Mouse (Mus musculus) forebrain, embryonic 15.5 days (tissue): Measurements from ENCODE around the gene Znrf2. TPM values are rescaled to one million over a fixed set of nuclear protein-coding genes. Genes with fewer than 3 reads are reported as not detected.

Experiments
- ATAC-seq: fragments of 200-750 bp; cut with Nextera tagmentation; replicated peaks from 2 replicates; pipeline ENCODE4 v1.8.0; 2017; ENCODE audit warnings: mild to moderate bottlenecking, moderate TSS enrichment, moderate library complexity
- H3K27ac ChIP-seq: fragments of 300-500 bp; sonication (generic); replicated peaks from 2 replicates; pipeline ENCODE4 v1.5.1; 2015; ENCODE audit warnings: mild to moderate bottlenecking, inconsistent platforms
- H3K27me3 ChIP-seq: fragments of 300-500 bp; sonication (generic); 2 replicates; pipeline ENCODE4 v1.6.1; 2015; ENCODE audit warnings: inconsistent platforms
- H3K36me3 ChIP-seq: fragments of 300-500 bp; sonication (generic); 2 replicates; pipeline ENCODE4 v1.6.1; 2015; ENCODE audit warnings: mild to moderate bottlenecking, inconsistent platforms
- H3K4me1 ChIP-seq: fragments of 300-500 bp; sonication (generic); 2 replicates; pipeline ENCODE4 v1.6.1; 2015; ENCODE audit warnings: inconsistent platforms
- H3K4me2 ChIP-seq: fragments of 300-500 bp; sonication (generic); replicated peaks from 2 replicates; pipeline ENCODE4 v1.6.1; 2015; ENCODE audit warnings: mild to moderate bottlenecking, inconsistent platforms
- H3K4me3 ChIP-seq: fragments of 300-500 bp; sonication (generic); 2 replicates; pipeline ENCODE4 v1.5.1; 2015; ENCODE audit warnings: mild to moderate bottlenecking, inconsistent platforms
- H3K9ac ChIP-seq: fragments of 300-500 bp; sonication (generic); replicated peaks from 2 replicates; pipeline ENCODE4 v1.6.1; 2015; ENCODE audit warnings: mild to moderate bottlenecking, inconsistent platforms
- H3K9me3 ChIP-seq: fragments of 300-500 bp; sonication (generic); 2 replicates; pipeline ENCODE4 v1.6.1; 2016; ENCODE audit warnings: inconsistent platforms
- WGBS: fragments of 180-500 bp; shearing (Covaris S2); methylation state at CpG from one replicate; pipeline ENCODE4 v1.1.7; 2015; ENCODE audit warnings: mixed read lengths; 5-methylcytosine and 5-hydroxymethylcytosine counted together
- polyA plus RNA-seq: library from polyadenylated mRNA; unstranded; fragments of >200 nt; fragmentation: Nextera tagmentation; extraction: Ambion mirVana; gene quantifications from 2 replicates; pipeline ENCODE4 v1.2.1, GENCODE M21; 2015

Znrf2 gene
- polyA plus RNA-seq, 1 experiment from 2014 or later: 22.0 TPM

DNA sequence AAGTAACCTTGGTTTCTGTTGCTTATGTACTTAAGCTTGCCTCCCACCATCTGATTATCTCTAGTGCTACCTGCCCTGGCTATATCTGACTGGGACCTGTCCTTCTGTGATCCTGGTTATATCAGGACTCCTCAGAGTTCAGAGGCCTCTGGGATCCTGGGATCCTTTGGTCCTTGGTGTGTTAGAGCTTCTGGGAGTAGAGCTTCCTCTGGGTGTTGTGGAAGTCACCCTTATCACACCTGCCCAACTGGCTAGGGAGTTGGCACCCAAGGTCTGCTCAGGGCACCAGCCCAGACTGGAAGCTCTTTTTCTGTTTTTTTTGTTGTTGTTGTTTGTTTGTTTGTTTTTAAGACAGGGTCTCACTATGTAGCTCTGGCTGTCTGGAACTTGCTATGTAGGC, 43.5 kb downstream of the Znrf2 start:
- no peak overlapping the region for H3K4me2 ChIP-seq
- no peak overlapping the region for H3K9ac ChIP-seq
- no peak for ATAC-seq
- no peak overlapping the region for H3K27ac ChIP-seq
- no peaks in the 10 kb centered on the region for H3K4me1 ChIP-seq
- no peaks in the 10 kb centered on the region for H3K27me3 ChIP-seq
- no peak overlapping the region for H3K4me3 ChIP-seq
- peaks cover 7% of the 10 kb centered on the region; the same call in 1 of the 2 replicates for H3K36me3 ChIP-seq
- H3K9me3 ChIP-seq: no peaks in the 10 kb centered on the region

DNA sequence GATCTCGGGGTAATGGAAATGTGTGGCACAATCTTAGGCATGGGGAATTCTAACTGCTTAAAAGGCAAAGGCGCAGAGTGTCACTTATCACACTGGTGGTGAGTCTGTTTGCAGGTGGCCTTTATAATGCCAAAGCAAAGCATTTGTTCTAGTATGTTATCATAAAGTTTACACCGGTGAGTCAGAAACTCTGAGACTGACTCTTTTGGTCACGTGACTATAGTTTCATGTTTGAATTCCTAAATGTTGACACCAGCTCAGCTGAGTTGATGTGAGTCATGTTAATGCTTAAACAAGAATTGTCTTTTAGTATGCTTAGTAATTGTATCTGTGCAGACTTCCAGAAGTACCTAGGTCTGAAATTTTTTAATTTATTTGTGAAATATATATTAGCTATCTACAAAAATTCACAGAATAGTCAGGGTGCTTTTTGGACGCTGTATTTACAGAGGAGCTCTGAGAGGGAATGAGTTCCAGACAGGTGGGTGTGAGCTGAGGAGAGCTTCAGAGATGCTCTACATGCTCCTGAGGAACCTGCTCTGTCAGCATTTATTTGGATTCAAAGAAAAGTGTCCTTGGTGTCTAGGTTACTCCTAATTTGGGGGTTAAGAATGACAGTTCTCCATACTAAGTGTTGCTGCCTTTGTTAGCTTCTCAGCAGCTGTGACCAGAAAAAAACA, 50.2 kb downstream of the Znrf2 start:
- H3K4me1 ChIP-seq: no peaks in the 10 kb centered on the region
- 87% methylated on average over 5 of the region's 5 CpGs for WGBS
- H3K4me3 ChIP-seq: no peak overlapping the region
- H3K27me3 ChIP-seq: no peaks in the 10 kb centered on the region
- no peak overlapping the region for H3K27ac ChIP-seq
- no peak overlapping the region for H3K4me2 ChIP-seq
- peaks cover 7% of the 10 kb centered on the region; the same call in 1 of the 2 replicates for H3K36me3 ChIP-seq
- H3K9ac ChIP-seq: no peak overlapping the region
- H3K9me3 ChIP-seq: no peaks in the 10 kb centered on the region
- no peak for ATAC-seq

DNA sequence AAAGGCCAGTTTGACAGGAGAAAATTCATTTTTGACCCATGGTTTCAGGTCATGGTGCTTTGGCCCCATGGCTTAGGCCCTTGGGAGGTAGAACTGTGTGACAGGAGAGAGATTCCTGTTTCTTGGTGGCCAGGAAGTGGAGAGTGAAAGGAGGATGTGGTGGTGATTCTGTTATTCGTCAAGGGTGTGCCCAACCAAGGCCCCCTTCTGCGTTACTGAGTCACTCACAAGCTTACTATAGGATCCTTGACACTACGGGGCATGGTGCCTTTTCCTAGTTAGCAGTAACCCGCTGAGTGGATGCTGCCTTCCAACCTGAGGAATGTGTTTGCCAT, 50.7 kb downstream of the Znrf2 start:
- Histone ChIP-seq H3K9ac (no peak overlapping the region), H3K36me3 (peaks cover 7% of the 10 kb centered on the region; the same call in 1 of the 2 replicates), H3K27me3 (no peaks in the 10 kb centered on the region), H3K9me3 (no peaks in the 10 kb centered on the region), H3K27ac (no peak overlapping the region), H3K4me2 (no peak overlapping the region), H3K4me3 (no peak overlapping the region), H3K4me1 (no peaks in the 10 kb centered on the region)
- 64% methylated on average over 4 of the region's 4 CpGs for WGBS
- ATAC-seq: no peak

DNA sequence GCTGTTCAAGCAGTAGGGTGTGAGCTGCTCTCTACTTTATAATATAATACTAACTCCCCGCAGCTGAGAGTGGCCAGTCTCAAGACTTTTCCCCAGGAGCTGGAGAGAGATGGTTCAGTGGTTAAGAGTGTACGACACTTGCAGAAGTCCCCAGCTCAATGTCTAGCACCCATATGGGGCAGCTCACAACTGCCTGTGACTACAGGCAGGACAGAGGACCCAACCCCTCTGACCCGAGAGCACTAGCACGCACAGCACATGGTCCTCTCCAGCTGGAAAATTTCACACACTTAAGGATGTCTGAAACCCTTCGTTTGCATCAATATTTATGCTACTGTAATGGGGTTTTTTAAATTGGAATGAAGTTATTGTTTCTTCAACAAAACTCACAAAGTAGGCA, 56.3 kb downstream of the Znrf2 start:
- Histone ChIP-seq H3K4me3 (no peak overlapping the region), H3K36me3 (no peaks in the 10 kb centered on the region), H3K4me2 (no peak overlapping the region), H3K9ac (no peak overlapping the region), H3K27ac (peak overlapping the region; percentile 52; the same call in 1 of the 2 replicates), H3K9me3 (no peaks in the 10 kb centered on the region), H3K27me3 (no peaks in the 10 kb centered on the region), H3K4me1 (no peaks in the 10 kb centered on the region)
- 76% methylated on average over 5 of the region's 5 CpGs for WGBS
- ATAC-seq: 0 out of 2 replicates have a peak, but pooled peaks have one; percentile 26

DNA sequence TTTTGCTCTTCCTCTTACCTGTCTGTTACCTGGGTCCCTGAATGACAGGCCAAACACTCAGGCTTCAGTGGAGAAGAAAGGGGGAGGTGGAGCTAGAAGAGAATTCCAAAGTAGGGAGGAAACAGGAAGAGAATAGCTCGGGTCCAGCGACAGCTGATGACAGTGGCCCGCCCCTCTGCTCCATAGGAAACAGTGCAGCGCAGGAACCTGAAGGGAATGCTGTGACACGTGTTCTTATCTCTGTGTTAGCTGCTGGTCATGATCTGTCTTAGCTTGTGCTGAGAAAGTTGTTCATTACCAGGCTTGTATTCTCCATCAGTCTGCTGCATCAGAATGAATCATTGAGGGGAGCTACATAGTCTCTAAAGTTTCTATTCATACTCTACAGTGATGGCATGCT, 60.1 kb downstream of the Znrf2 start:
- no peak for ATAC-seq
- H3K27me3 ChIP-seq: no peaks in the 10 kb centered on the region
- H3K4me1 ChIP-seq: 0 out of 2 replicates have a peak, but pooled peaks cover 4% of the 10 kb centered on the region
- H3K36me3 ChIP-seq: no peaks in the 10 kb centered on the region
- no peak overlapping the region for H3K9ac ChIP-seq
- H3K27ac ChIP-seq: no peak overlapping the region
- no peak overlapping the region for H3K4me3 ChIP-seq
- WGBS: 62% methylated on average over 5 of the region's 5 CpGs
- no peaks in the 10 kb centered on the region for H3K9me3 ChIP-seq
- H3K4me2 ChIP-seq: no peak overlapping the region

DNA sequence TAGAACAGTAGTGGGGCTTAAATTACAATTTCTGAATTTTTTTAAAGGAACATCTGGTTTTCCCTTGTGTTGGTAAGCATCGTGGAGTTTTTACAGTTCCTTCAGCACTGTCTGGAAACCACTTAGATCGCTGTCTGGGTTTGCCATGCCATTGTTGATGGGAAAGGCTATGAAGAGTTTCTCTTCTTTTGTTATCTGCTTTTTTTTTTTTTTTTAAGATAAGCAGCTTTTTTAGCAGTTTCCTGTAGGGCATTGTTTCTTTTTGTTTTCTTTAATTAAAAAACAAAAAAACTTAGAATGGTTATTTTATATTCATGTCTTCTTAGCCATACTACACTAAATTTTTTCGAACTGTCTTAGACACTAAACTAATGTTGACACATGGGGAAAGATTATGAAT, 60.9 kb downstream of the Znrf2 start:
- Histone ChIP-seq H3K9me3 (no peaks in the 10 kb centered on the region), H3K4me1 (0 out of 2 replicates have a peak, but pooled peaks cover 4% of the 10 kb centered on the region), H3K9ac (no peak overlapping the region), H3K4me2 (no peak overlapping the region), H3K36me3 (no peaks in the 10 kb centered on the region), H3K4me3 (no peak overlapping the region), H3K27me3 (no peaks in the 10 kb centered on the region), H3K27ac (no peak overlapping the region)
- ATAC-seq: no peak
- WGBS: 89% methylated on average over 3 of the region's 3 CpGs

DNA sequence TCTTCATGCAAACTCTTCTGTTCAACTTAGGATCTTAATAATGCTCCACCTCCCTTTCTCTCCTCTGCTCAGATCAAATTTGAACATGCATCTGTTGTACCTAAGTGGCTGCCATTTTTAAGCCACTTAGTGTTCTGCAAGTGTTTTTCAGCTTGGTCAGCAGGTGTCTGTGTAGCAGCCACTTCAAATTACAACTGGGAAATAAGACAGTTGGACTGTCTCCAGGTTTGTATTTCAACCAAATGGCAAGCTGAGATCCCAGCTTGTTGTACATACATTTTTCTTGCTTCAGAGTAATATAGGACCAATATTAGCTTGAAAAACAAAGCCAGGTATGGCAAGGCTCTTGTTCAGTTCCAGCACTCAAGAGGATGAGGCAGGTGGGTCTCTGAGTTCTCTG, 61.8 kb downstream of the Znrf2 start:
- Histone ChIP-seq H3K9ac (no peak overlapping the region), H3K36me3 (no peaks in the 10 kb centered on the region), H3K27me3 (no peaks in the 10 kb centered on the region), H3K27ac (peak overlapping the region; percentile 16), H3K9me3 (no peaks in the 10 kb centered on the region), H3K4me2 (no peak overlapping the region), H3K4me3 (no peak overlapping the region), H3K4me1 (0 out of 2 replicates have a peak, but pooled peaks cover 4% of the 10 kb centered on the region)
- no peak for ATAC-seq

DNA sequence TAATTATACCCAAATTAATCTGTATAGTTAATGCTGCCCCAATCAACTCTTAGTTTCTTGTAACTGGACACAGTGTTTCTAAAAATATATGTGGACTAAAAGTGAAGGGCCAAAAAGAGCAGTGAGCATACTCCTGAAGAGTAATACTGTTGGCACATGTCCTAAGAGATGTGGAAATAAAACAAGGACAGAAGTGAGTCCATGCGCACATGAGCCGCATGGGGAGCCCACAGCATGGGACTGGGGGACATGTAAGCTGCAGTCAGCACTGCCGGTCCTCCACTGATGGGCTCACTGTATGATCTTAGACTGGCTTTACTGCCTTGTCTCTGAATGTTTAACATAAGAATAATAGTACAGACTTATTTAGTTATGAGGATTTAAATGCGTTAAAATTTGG, 63.4 kb downstream of the Znrf2 start:
- ATAC-seq: no peak
- 0 out of 2 replicates have a peak, but pooled peaks cover 4% of the 10 kb centered on the region for H3K4me1 ChIP-seq
- H3K27me3 ChIP-seq: no peaks in the 10 kb centered on the region
- no peak overlapping the region for H3K27ac ChIP-seq
- 89% methylated on average over 4 of the region's 4 CpGs for WGBS
- H3K9ac ChIP-seq: no peak overlapping the region
- no peaks in the 10 kb centered on the region for H3K36me3 ChIP-seq
- no peak overlapping the region for H3K4me3 ChIP-seq
- no peak overlapping the region for H3K4me2 ChIP-seq
- no peaks in the 10 kb centered on the region for H3K9me3 ChIP-seq

DNA sequence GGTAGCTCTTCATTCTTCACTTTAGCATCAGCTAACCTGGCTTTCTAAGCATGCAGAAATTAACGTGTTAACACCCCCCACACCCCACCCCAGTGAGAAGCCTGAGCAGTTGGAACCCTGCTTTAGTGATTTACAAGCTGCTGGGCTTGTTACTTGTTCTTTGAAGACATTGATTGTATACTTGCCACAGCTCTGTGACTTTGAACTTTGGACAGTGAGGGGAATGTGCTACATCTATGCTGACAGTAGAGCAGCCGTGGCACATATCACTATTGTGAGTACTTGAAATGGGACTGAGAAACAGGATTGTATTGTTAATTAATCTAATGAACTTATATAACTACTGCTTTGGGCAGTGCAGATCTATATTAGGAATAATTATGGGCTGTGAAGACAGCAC, 66.7 kb downstream of the Znrf2 start:
- no peak overlapping the region for H3K27ac ChIP-seq
- no peak overlapping the region for H3K4me2 ChIP-seq
- H3K9ac ChIP-seq: no peak overlapping the region
- ATAC-seq: no peak
- H3K9me3 ChIP-seq: no peaks in the 10 kb centered on the region
- no peaks in the 10 kb centered on the region for H3K27me3 ChIP-seq
- H3K4me3 ChIP-seq: no peak overlapping the region
- 72% methylated on average over 2 of the region's 2 CpGs for WGBS
- H3K36me3 ChIP-seq: peaks cover under 1% of the 10 kb centered on the region; the same call in 1 of the 2 replicates
- H3K4me1 ChIP-seq: 0 out of 2 replicates have a peak, but pooled peaks cover under 1% of the 10 kb centered on the region

DNA sequence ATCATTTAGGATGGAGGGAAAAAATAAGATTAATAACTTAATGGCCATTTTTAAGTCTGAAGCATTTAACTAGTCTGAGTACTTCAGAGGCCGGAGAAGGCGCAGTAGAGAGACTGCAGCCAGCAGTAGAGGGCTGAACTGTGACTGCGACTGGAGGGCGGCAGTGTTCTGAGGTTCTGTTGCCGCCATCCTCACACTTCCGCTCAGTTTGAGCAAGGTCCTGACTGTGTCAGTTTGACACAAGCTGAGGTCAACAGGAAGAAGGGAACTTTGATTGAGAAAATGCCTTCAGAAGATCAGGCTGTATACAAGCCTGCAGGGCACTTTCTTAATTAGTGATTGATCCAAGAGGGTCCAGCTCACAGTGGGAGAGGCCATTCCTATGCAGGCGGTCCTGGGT, 69.5 kb downstream of the Znrf2 start:
- H3K9me3 ChIP-seq: no peaks in the 10 kb centered on the region
- H3K9ac ChIP-seq: no peak overlapping the region
- no peak for ATAC-seq
- 0 out of 2 replicates have a peak, but pooled peaks cover 3% of the 10 kb centered on the region for H3K4me1 ChIP-seq
- WGBS: 51% methylated on average over 7 of the region's 7 CpGs
- no peaks in the 10 kb centered on the region for H3K27me3 ChIP-seq
- H3K4me3 ChIP-seq: no peak overlapping the region
- peaks cover 2% of the 10 kb centered on the region; the same call in 1 of the 2 replicates for H3K36me3 ChIP-seq
- H3K27ac ChIP-seq: no peak overlapping the region
- H3K4me2 ChIP-seq: no peak overlapping the region

DNA sequence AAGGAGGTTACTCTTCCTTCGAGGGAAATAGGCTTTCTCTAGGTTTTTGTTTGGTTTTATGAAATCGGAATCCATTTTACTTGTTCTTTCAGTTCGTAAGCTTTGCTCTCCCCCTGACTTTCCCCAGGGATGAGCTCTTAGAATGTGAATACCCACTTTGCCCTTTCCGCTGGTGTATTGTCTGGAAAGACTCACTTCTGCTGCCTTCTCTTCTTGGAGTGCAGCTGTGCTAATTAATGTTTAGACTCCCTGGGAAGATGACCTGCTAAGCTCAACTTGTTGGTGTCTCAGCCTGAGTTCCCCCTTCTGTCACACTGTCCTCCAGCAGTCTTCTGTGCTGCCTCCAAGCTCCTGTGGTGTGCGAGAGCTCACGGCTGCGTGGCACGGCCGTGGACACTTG, 73.5 kb downstream of the Znrf2 start:
- no peak overlapping the region for H3K4me3 ChIP-seq
- 32% methylated on average over 9 of the region's 9 CpGs for WGBS
- H3K27me3 ChIP-seq: no peaks in the 10 kb centered on the region
- ATAC-seq: no peak
- H3K4me1 ChIP-seq: 0 out of 2 replicates have a peak, but pooled peaks cover 3% of the 10 kb centered on the region
- H3K9ac ChIP-seq: no peak overlapping the region
- H3K27ac ChIP-seq: no peak overlapping the region
- no peaks in the 10 kb centered on the region for H3K9me3 ChIP-seq
- peaks cover 2% of the 10 kb centered on the region; the same call in 1 of the 2 replicates for H3K36me3 ChIP-seq
- H3K4me2 ChIP-seq: no peak overlapping the region

DNA sequence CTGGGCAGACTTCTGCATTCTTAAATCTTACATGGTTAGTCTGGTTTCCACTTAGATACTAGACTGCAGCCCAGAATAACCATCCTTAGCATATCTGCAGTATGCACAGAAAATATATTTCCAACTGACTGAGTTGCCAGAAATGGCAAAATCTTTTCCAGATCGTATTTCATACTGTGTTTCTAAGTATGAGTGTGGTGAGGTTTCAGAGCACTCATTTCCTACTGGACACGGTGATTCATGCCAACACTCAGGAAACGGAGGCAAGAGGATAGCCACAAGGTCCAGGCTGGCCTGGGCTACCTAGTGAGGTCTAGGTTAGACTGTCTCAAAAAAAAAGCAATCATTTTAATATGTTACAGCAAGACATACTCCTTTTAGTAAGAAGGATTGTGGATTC, 74.7 kb downstream of the Znrf2 start:
- no peak for ATAC-seq
- Histone ChIP-seq H3K27me3 (no peaks in the 10 kb centered on the region), H3K9ac (no peak overlapping the region), H3K4me2 (no peak overlapping the region), H3K9me3 (no peaks in the 10 kb centered on the region), H3K36me3 (peaks cover 2% of the 10 kb centered on the region; the same call in 1 of the 2 replicates), H3K4me3 (no peak overlapping the region), H3K4me1 (0 out of 2 replicates have a peak, but pooled peaks cover 3% of the 10 kb centered on the region), H3K27ac (no peak overlapping the region)
- WGBS: 94% methylated on average over 3 of the region's 3 CpGs

DNA sequence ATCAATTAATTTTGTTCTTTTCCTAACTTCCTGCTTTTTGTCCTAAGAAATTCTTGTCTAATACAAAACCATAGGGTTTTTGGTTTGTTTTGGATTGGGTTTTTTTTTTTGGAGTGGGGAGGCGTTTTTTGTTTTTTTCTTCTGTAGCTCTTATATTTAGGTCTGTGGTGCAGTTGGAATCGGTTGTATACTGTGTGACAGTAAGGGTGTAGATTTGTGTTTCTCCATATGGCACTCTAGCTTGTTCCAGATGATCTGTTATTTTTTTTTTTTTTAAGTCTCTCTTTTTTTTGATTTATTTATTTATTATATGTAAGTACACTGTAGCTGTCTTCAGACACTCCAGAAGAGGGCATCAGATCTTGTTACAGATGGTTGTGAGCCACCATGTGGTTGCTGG, 83.5 kb downstream of the Znrf2 start:
- H3K27me3 ChIP-seq: no peaks in the 10 kb centered on the region
- H3K4me3 ChIP-seq: no peak overlapping the region
- no peaks in the 10 kb centered on the region for H3K36me3 ChIP-seq
- no peak for ATAC-seq
- no peak overlapping the region for H3K9ac ChIP-seq
- peak overlapping the region; percentile 24; the same call in 1 of the 2 replicates for H3K27ac ChIP-seq
- WGBS: 62% methylated on average over 2 of the region's 2 CpGs
- peaks cover 9% of the 10 kb centered on the region; the same call in 1 of the 2 replicates for H3K4me1 ChIP-seq
- no peak overlapping the region for H3K4me2 ChIP-seq
- H3K9me3 ChIP-seq: no peaks in the 10 kb centered on the region
